In genomic region chr19:56256235-56256634, GRCm38 (mm10) we compare ENCODE assay signal across 29 mouse cellular contexts. TPM values are rescaled to one million over a fixed set of nuclear protein-coding genes. Genes with fewer than 3 reads are reported as not detected.
"Had no signal": no experiment of that assay in that cellular context is flagged by ENCODE, and none has a peak within 500 bp of the region (broad histone marks: within the 10 kb centered on the region; RNA-seq: fewer than 3 reads in every experiment).

No protein-coding gene starts in this region.

- H3K27me3 ChIP-seq: embryonic facial prominence, embryonic 15.5 days; forebrain, embryonic 15.5 days had no signal

- H3K9me3 ChIP-seq: embryonic facial prominence, embryonic 10.5 days; embryonic facial prominence, embryonic 12.5 days; embryonic facial prominence, embryonic 13.5 days; embryonic facial prominence, embryonic 15.5 days; forebrain, embryonic 10.5 days; forebrain, embryonic 12.5 days; forebrain, embryonic 15.5 days; heart, embryonic 10.5 days had no signal

- H3K9ac ChIP-seq: embryonic facial prominence, embryonic 12.5 days; embryonic facial prominence, embryonic 13.5 days; embryonic facial prominence, embryonic 15.5 days; forebrain, embryonic 12.5 days; forebrain, embryonic 15.5 days; forebrain, postnatal 0 days had no signal

- H3K4me2 ChIP-seq: embryonic facial prominence, embryonic 12.5 days; embryonic facial prominence, embryonic 13.5 days; embryonic facial prominence, embryonic 15.5 days; forebrain, embryonic 12.5 days; forebrain, embryonic 15.5 days had no signal

- H3K4me3 ChIP-seq: embryonic facial prominence, embryonic 10.5 days; embryonic facial prominence, embryonic 12.5 days; embryonic facial prominence, embryonic 13.5 days; embryonic facial prominence, embryonic 15.5 days; erythroblast, embryonic 14.5 days; forebrain, embryonic 10.5 days; forebrain, embryonic 12.5 days; forebrain, embryonic 15.5 days; gastrocnemius, adult 2 months; heart, adult 2 months; heart, embryonic 10.5 days had no signal

- H3K27ac ChIP-seq: embryonic facial prominence, embryonic 10.5 days; embryonic facial prominence, embryonic 12.5 days; embryonic facial prominence, embryonic 13.5 days; embryonic facial prominence, embryonic 15.5 days; forebrain, embryonic 10.5 days; forebrain, embryonic 12.5 days; forebrain, embryonic 15.5 days; gastrocnemius, adult 2 months; heart, adult 2 months; heart, embryonic 10.5 days had no signal

- DNase-seq: cerebellum, adult 9-11 months; cerebellum, postnatal 25 days; gastrocnemius, adult 2 months; gastrocnemius, postnatal 10 days; gastrocnemius, postnatal 14 days; gastrocnemius, postnatal 25 days; gastrocnemius, postnatal 36 days; heart, adult 11 months; heart, adult 2 months had no signal

- H3K36me3 ChIP-seq: embryonic facial prominence, embryonic 10.5 days; embryonic facial prominence, embryonic 12.5 days; embryonic facial prominence, embryonic 13.5 days; embryonic facial prominence, embryonic 15.5 days; forebrain, embryonic 10.5 days; forebrain, embryonic 12.5 days; forebrain, embryonic 15.5 days; heart, embryonic 10.5 days had no signal

- ATAC-seq: forebrain, embryonic 15.5 days; forebrain, embryonic 16.5 days; forebrain, postnatal 0 days had no signal

- H3K4me1 ChIP-seq: forebrain, embryonic 12.5 days; forebrain, embryonic 15.5 days had no signal

RNA-seq across cellular contexts. Expression of gene Habp2, which starts 30.7 kb away (rescaled TPM):
- total RNA-seq: common myeloid progenitor, adult 5-6 weeks; forebrain, postnatal 0 days; gastrocnemius, adult 18-20 months; gastrocnemius, adult 2 months; gastrocnemius, postnatal 14 days; gastrocnemius, postnatal 25 days; gastrocnemius, postnatal 36 days; granulocyte monocyte progenitor cell, adult 5-6 weeks; heart, adult 18-20 months; heart, adult 2 months; heart, adult 8-10 months had no signal
- polyA plus RNA-seq: cortical plate, adult 2 months; embryonic facial prominence, embryonic 10.5 days; embryonic facial prominence, embryonic 11.5 days; embryonic facial prominence, embryonic 12.5 days; embryonic facial prominence, embryonic 13.5 days; forebrain, embryonic 10.5 days; forebrain, embryonic 11.5 days; forebrain, embryonic 12.5 days; forebrain, embryonic 15.5 days; forebrain, postnatal 0 days; frontal cortex, adult 2 months; heart, adult 2 months had no signal
